Mouse (Mus musculus) forebrain, embryonic 16.5 days (tissue): ENCODE data around the gene Cnnm1. TPM values are rescaled to one million over a fixed set of nuclear protein-coding genes. Genes with fewer than 3 reads are reported as not detected.
A peak's percentile ranks its signal among the peaks of the same experiment; 100 is the strongest.

Experiments used
- ATAC-seq: fragments of 200-750 bp; cut with Nextera tagmentation; 2 replicates; pipeline ENCODE4 v1.8.0; 2017; ENCODE audit warnings: mild to moderate bottlenecking, moderate library complexity
- H3K27ac ChIP-seq: fragments of 300-500 bp; sonication (generic); 2 replicates; pipeline ENCODE4 v1.5.1; 2014; ENCODE audit warnings: low read length, control low read depth
- H3K27me3 ChIP-seq: fragments of 300-500 bp; sonication (generic); replicated peaks from 2 replicates; pipeline ENCODE4 v1.6.1; 2014; ENCODE audit warnings: low read length; ENCODE audit not compliant: control insufficient read depth, insufficient read depth
- H3K36me3 ChIP-seq: fragments of 300-500 bp; sonication (generic); 2 replicates; pipeline ENCODE4 v1.6.1; 2014; ENCODE audit not compliant: control insufficient read depth, insufficient read depth
- H3K4me1 ChIP-seq: fragments of 300-500 bp; sonication (generic); replicated peaks from 2 replicates; pipeline ENCODE4 v1.6.1; 2014; ENCODE audit warnings: low read length; ENCODE audit not compliant: control insufficient read depth, insufficient read depth
- H3K4me2 ChIP-seq: fragments of 300-500 bp; sonication (generic); 2 replicates; pipeline ENCODE4 v1.6.1; 2014; ENCODE audit warnings: mild to moderate bottlenecking, low read length, control low read depth
- H3K4me3 ChIP-seq: fragments of 300-500 bp; sonication (generic); replicated peaks from 2 replicates; pipeline ENCODE4 v1.5.1; 2014; ENCODE audit warnings: mild to moderate bottlenecking, low read length, control low read depth
- H3K9ac ChIP-seq: fragments of 300-500 bp; sonication (generic); replicated peaks from 2 replicates; pipeline ENCODE4 v1.6.1; 2014; ENCODE audit warnings: low read depth, low read length, control low read depth
- H3K9me3 ChIP-seq: fragments of 300-500 bp; sonication (generic); 2 replicates; pipeline ENCODE4 v1.6.1; 2016; ENCODE audit warnings: low read length; ENCODE audit not compliant: control insufficient read depth
- WGBS: fragments of 180-500 bp; shearing (Covaris S2); extraction: QIAGEN DNeasy Blood & Tissue Kit; methylation state at CpG from one replicate; pipeline ENCODE4 v1.1.7; 2014; 5-methylcytosine and 5-hydroxymethylcytosine counted together
- polyA plus RNA-seq: library from polyadenylated mRNA; unstranded; fragments of >200 nt; fragmentation: Nextera tagmentation; extraction: Ambion mirVana; gene quantifications from 2 replicates; pipeline ENCODE4 v1.2.1, GENCODE M21; 2015

Cnnm1 gene
- polyA plus RNA-seq, result 1.8 and 2.1 TPM in 2 replicates

DNA sequence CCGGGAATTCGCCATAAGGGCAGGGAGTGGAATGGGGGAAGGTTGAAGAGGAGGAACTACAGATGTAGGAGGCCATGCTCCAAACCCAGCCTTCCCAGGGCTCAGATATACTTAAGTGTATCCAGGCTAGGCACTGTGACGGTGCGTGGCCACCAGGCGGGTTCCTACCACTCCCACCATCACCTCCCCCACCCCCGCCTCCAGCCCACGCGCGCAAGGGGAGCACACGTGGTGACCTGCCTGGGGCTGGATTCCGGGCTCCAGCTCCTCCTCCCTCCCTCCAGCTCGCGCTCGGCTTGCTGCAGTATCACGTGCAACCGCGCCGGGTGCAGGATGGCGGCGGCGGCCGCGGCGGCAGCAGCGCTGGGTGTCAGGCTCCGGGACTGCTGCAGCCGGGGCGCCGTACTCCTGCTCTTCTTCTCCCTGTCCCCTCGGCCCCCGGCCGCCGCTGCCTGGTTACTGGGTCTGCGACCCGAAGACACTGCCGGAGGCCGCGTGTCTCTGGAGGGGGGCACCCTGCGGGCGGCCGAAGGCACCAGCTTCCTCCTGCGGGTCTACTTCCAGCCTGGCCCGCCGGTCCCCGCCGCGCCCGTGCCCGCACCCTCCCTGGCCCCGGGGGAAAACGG lies at the start of gene Cnnm1:
Gene Cnnm1 (plus strand): TSS at position 325 of the 626 bp plus-strand sequence.
- H3K4me1 ChIP-seq, result peaks cover 19% of the 10 kb centered on the region
- peak; percentile 85 for ATAC-seq
- peaks cover 17% of the 10 kb centered on the region for H3K27me3 ChIP-seq
- no peaks in the 10 kb centered on the region for H3K36me3 ChIP-seq
- peak within 1 kb of the TSS; percentile 96 for H3K4me2 ChIP-seq
- H3K4me3 ChIP-seq, result peak within 1 kb of the TSS; percentile 72
- H3K27ac ChIP-seq, result peak within 1 kb of the TSS; percentile 64
- no peaks in the 10 kb centered on the region for H3K9me3 ChIP-seq
- WGBS, result under 1% methylated on average over 42 of the region's 51 CpGs
- H3K9ac ChIP-seq, result peak within 1 kb of the TSS; percentile 72

DNA sequence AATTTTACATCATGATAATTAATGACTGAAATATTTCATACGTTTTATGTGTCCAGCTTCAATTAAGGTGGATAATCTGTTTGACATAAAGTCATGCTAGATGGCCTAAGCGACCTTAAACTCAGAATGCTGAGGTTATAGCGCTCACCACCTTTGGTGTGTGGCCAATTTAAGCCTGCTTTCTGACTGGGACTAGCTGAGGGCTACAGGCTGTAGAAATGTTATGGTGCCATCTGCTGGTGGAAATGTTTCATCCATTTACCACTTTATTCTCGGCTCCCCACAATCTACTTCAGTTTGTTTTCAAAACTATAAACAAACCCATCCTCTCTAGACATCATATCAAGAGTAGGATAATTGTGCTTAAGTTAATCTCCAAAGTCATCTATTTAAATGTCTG lies 43.9 kb upstream of the Cnnm1 start:
- Histone ChIP-seq H3K27ac (no peak overlapping the region), H3K27me3 (0 out of 2 replicates have a peak, but pooled peaks cover 2% of the 10 kb centered on the region), H3K9me3 (no peaks in the 10 kb centered on the region), H3K4me1 (no peaks in the 10 kb centered on the region), H3K4me3 (no peak overlapping the region), H3K4me2 (no peak overlapping the region), H3K36me3 (no peaks in the 10 kb centered on the region), H3K9ac (no peak overlapping the region)
- WGBS, result 6% methylated on average over 4 of the region's 4 CpGs
- 0 out of 2 replicates have a peak, but pooled peaks have one; percentile 36 for ATAC-seq

DNA sequence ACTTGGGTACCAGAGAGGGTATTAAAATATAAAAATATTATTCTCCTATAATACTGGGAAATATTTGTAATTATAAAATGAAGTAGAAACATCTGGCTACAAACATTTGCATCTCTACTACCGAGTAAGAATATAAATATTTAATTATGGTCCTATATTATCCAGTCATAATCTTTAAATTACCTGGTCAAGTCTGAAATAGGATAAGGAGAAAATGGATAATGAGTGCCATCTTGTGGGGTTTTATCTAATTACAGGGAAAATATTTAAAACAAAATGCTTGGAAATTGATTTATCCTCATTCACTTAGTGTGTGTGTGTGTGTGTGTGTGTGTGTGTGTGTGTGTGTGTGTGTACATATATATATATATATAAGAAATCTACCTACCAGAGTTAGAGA lies 33.1 kb upstream of the Cnnm1 start:
- no peak overlapping the region for H3K9ac ChIP-seq
- H3K36me3 ChIP-seq, result no peaks in the 10 kb centered on the region
- H3K27ac ChIP-seq, result no peak overlapping the region
- WGBS, result 30% methylated on average over 1 of the region's 1 CpGs
- H3K4me3 ChIP-seq, result no peak overlapping the region
- no peak overlapping the region for H3K4me2 ChIP-seq
- no peaks in the 10 kb centered on the region for H3K27me3 ChIP-seq
- H3K4me1 ChIP-seq, result no peaks in the 10 kb centered on the region
- H3K9me3 ChIP-seq, result no peaks in the 10 kb centered on the region
- no peak for ATAC-seq

DNA sequence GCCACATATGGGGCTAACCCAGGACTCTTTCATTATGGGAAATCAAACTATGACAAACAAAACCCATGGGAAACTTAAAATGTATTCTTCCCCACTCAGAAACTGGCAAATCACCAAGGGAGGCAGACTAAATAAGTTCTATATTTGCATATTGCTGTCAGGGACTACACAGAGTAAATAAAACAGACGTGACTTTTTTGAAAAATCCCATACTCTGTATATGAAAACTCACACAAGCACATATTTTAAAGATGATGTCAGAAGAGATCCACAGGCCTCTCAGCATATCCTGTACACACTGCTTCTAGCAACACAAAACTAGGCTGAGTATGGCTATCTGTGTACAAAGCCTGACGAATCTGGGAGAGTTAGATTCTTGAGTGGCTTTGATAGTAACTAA lies 24.7 kb upstream of the Cnnm1 start:
- no peak overlapping the region for H3K27ac ChIP-seq
- no peak overlapping the region for H3K4me3 ChIP-seq
- WGBS, result 69% methylated on average over 2 of the region's 2 CpGs
- H3K36me3 ChIP-seq, result no peaks in the 10 kb centered on the region
- no peaks in the 10 kb centered on the region for H3K27me3 ChIP-seq
- no peaks in the 10 kb centered on the region for H3K9me3 ChIP-seq
- H3K9ac ChIP-seq, result no peak overlapping the region
- ATAC-seq, result no peak
- no peak overlapping the region for H3K4me2 ChIP-seq
- no peaks in the 10 kb centered on the region for H3K4me1 ChIP-seq

DNA sequence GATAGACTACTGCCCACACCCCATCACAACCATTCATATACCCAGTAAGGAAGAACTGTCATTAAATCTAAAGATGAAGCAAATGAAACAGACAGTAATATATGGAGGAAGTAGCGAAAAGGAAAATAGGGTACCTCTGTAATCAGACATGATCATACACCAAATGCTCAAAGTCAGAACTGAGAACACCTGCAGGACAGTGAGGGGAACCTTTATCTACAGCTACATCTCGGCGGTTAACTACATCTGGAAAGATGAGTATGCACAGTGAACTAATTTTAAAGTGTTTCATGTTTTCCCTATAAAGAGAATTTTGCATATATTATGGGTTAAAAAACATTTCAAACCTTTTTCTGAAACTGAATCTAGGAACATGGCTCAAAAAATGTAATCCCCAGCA lies 19.7 kb upstream of the Cnnm1 start:
- Histone ChIP-seq H3K27ac (no peak overlapping the region), H3K36me3 (no peaks in the 10 kb centered on the region), H3K9me3 (no peaks in the 10 kb centered on the region), H3K9ac (no peak overlapping the region), H3K27me3 (no peaks in the 10 kb centered on the region), H3K4me3 (no peak overlapping the region), H3K4me2 (no peak overlapping the region), H3K4me1 (no peaks in the 10 kb centered on the region)
- WGBS, result 89% methylated on average over 3 of the region's 3 CpGs
- ATAC-seq, result no peak

DNA sequence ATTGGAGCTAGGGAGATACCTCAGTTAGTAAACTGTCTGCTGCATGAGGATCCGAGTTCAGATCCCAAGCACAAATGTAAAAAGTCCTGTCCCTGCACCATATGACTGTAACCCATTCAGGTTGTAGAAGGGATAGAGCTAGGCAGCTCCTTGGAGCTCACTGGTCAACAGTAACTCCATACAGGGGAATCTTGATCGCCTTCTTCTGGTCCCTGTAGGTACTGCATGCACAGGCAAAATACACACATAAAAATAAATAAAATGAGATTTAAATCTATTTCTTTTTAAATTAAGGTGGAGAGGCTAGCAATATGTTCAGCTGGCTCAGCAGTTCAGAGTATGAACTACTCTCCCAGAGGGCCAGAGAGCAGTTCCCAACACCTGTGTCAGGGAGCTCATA lies 16.2 kb upstream of the Cnnm1 start:
- H3K36me3 ChIP-seq, result no peaks in the 10 kb centered on the region
- H3K4me1 ChIP-seq, result no peaks in the 10 kb centered on the region
- H3K27ac ChIP-seq, result no peak overlapping the region
- no peak overlapping the region for H3K4me2 ChIP-seq
- H3K9me3 ChIP-seq, result no peaks in the 10 kb centered on the region
- WGBS, result 80% methylated on average over 2 of the region's 2 CpGs
- ATAC-seq, result no peak
- no peak overlapping the region for H3K9ac ChIP-seq
- H3K4me3 ChIP-seq, result no peak overlapping the region
- no peaks in the 10 kb centered on the region for H3K27me3 ChIP-seq

DNA sequence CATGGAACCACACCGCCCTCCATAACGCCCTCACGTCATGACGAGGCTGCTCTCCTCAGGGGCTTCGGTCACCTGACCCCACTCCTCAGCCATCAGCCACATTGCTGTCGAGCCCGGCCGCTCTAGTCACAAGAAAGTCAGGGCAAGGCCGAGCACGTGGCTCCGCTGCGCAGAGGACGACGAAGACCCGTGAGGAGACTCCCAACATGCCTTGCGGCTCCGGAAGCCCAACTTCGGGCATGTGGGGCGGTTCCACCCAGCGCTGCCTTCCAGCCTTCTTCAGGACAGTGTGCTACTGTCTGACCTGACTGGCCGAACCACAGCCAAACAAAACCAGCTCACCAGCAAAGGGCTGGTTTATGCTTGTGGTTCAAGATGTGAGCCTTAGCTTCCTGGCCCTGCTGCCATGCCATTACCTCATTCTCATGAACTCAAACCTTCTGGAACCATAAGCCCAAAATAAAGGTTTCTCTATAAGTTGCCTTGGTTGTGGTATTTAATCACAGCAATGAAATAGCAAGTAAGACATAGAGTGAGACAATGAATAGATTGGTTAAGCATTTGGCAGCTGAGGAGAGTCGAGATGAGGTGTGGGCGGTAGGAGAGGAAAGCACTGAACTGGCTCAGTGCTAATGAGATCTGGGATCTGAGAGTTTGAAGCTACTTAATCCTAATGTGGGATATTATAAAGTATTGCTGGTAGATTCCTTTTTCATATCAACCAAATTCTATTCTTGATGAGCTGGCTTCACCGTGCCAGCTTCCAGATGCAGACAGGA lies 12.6 kb upstream of the Cnnm1 start:
- Histone ChIP-seq H3K9me3 (no peaks in the 10 kb centered on the region), H3K36me3 (no peaks in the 10 kb centered on the region), H3K27ac (no peak overlapping the region), H3K9ac (no peak overlapping the region), H3K4me3 (no peak overlapping the region), H3K4me1 (no peaks in the 10 kb centered on the region), H3K4me2 (no peak overlapping the region), H3K27me3 (no peaks in the 10 kb centered on the region)
- 87% methylated on average over 24 of the region's 24 CpGs for WGBS
- no peak for ATAC-seq

DNA sequence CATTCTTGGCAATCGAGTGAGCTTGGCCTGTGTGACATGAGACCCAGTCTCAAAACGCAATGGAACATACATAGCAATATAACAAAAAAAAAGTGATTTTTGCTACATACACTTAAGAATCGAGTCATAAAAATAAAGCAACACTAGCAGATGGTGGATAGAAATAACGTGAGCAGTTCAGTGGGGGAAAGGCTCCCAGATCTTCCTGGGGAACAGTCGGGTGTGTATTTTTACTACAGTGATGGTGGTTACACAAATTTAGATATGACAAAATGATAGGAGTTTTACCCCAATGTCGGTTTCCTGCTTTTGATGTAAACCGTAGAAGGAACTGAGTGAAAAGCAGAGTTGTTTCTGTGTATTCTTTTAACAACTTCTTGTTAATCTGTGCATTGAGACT lies 990 bp upstream of the Cnnm1 start:
- Histone ChIP-seq H3K27ac (no peak overlapping the region), H3K4me1 (peaks cover 19% of the 10 kb centered on the region), H3K36me3 (no peaks in the 10 kb centered on the region), H3K27me3 (peaks cover 17% of the 10 kb centered on the region), H3K9me3 (no peaks in the 10 kb centered on the region), H3K9ac (no peak overlapping the region), H3K4me2 (no peak overlapping the region), H3K4me3 (no peak overlapping the region)
- no peak for ATAC-seq
- 71% methylated on average over 7 of the region's 7 CpGs for WGBS

DNA sequence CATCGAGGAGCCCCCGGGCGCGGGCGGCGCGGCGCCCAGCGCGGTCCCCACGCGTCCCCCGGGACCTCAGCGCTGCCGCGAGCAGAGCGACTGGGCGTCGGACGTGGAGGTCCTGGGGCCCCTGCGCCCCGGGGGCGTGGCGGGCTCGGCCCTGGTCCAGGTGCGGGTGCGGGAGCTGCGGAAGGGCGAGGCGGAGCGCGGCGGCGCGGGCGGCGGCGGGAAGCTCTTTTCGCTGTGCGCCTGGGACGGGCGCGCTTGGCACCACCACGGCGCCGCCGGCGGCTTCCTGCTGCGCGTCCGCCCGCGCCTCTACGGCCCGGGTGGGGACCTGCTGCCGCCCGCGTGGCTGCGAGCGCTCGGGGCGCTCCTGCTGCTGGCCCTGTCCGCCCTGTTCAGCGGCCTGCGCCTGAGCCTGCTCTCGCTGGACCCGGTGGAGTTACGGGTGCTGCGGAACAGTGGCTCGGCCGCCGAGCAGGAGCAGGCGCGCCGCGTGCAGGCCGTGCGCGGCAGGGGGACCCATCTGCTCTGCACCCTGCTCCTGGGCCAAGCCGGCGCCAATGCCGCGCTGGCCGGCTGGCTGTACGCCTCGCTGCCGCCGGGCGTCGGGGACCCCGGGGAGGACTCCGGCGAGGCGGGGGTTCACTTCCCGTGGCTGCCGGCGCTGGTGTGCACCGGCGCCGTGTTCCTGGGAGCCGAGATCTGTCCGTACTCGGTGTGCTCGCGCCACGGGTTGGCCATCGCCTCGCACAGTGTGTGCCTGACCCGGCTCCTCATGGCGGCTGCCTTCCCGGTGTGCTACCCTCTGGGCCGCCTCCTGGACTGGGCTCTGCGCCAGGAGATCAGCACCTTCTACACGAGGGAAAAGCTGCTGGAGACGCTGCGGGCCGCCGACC lies 778 bp downstream of the Cnnm1 start:
- Histone ChIP-seq H3K9ac (peak overlapping the region; percentile 72), H3K27ac (peak overlapping the region; percentile 64), H3K27me3 (peaks cover 17% of the 10 kb centered on the region), H3K9me3 (no peaks in the 10 kb centered on the region), H3K36me3 (no peaks in the 10 kb centered on the region), H3K4me3 (peak overlapping the region; percentile 72), H3K4me2 (peak overlapping the region; percentile 96), H3K4me1 (peaks cover 19% of the 10 kb centered on the region)
- ATAC-seq, result peak; percentile 62
- WGBS, result under 1% methylated on average over 97 of the region's 118 CpGs
